Mouse (Mus musculus): ENCODE measurements at regions not wholly inside any gene's neighbourhood (a gene's known extent, or its start where the extent isn't known, plus 50 kb on each side); places are given as distances from the start of the nearest gene placed in this dataset.

DNA sequence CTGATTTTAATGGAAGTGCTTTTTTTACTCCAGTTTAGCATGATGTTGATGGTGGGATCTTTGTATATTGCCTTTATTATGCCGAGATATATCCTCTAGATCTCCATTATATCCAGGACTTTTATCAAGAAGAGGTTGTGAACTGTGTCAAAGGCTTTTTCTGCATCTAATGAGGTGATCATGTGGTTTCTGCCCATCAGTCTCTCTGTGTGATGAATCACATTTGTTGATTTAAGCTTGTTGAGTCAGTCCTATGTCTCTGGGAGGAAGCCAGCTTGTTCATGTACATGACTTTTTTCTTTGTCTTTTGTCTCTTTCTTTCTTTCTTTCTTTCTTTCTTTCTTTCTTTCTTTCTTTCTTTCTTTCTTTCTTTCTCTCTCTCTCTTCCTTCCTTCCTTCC, 348.4 kb upstream of the Adamts9 start:
- no peak for TF ChIP-seq CTCF (conservative IDR thresholded peaks at IDR 0.05; ENCODE audit: low read length)
- no peak for TF ChIP-seq POU5F1 (IDR thresholded peaks at IDR 0.05; ENCODE audit: borderline replicate concordance, low read length)
- no peak for TF ChIP-seq NANOG (IDR thresholded peaks at IDR 0.05; ENCODE audit: borderline replicate concordance, low read length)
